Mouse (Mus musculus) kidney, postnatal 0 days (tissue): Measurements from ENCODE around the gene Golga5. TPM values are rescaled to one million over a fixed set of nuclear protein-coding genes. Genes with fewer than 3 reads are reported as not detected.
A peak's percentile ranks its signal among the peaks of the same experiment; 100 is the strongest.
"Not testable (repeated sequence)": the region's sequence is repeated elsewhere in the genome, so short reads cannot be mapped to it uniquely, and the experiment has no call there.

Experiments
- ATAC-seq: fragments of 200-750 bp; cut with Nextera tagmentation; replicated peaks from 2 replicates; pipeline ENCODE4 v1.8.0; 2017; ENCODE audit warnings: low read depth, moderate number of reproducible peaks, moderate TSS enrichment, moderate library complexity; ENCODE audit not compliant: low FRiP score
- DNase-seq: peaks from one replicate; pipeline ENCODE4 v3.0.0-alpha.2; 2016; ENCODE audit warnings: low spot score
- H3K27ac ChIP-seq: fragments of 300-500 bp; sonication (generic); 2 replicates; pipeline ENCODE4 v1.5.1; 2014; ENCODE audit warnings: mild to moderate bottlenecking
- H3K27me3 ChIP-seq: fragments of 300-500 bp; sonication (generic); 2 replicates; pipeline ENCODE4 v1.6.1; 2014; ENCODE audit warnings: low read length, mixed read lengths; ENCODE audit not compliant: insufficient read depth
- H3K36me3 ChIP-seq: fragments of 300-500 bp; sonication (generic); 2 replicates; pipeline ENCODE4 v1.6.1; 2014; ENCODE audit warnings: low read length, mixed read lengths; ENCODE audit not compliant: insufficient read depth
- H3K4me1 ChIP-seq: fragments of 300-500 bp; sonication (generic); replicated peaks from 2 replicates; pipeline ENCODE4 v1.6.1; 2014; ENCODE audit warnings: antibody characterized with exemption, low read length, mixed read lengths; ENCODE audit not compliant: insufficient read depth
- H3K4me2 ChIP-seq: fragments of 300-500 bp; sonication (generic); 2 replicates; pipeline ENCODE4 v1.6.1; 2014; ENCODE audit warnings: mild to moderate bottlenecking, low read length, moderate library complexity, mixed read lengths
- H3K4me3 ChIP-seq: fragments of 300-500 bp; sonication (generic); replicated peaks from 2 replicates; pipeline ENCODE4 v1.5.1; 2014; ENCODE audit warnings: low read depth, low read length
- H3K9ac ChIP-seq: fragments of 300-500 bp; sonication (generic); 2 replicates; pipeline ENCODE4 v1.6.1; 2014; ENCODE audit warnings: low read depth, low read length
- H3K9me3 ChIP-seq: fragments of 300-500 bp; sonication (generic); replicated peaks from 2 replicates; pipeline ENCODE4 v1.6.1; 2016; ENCODE audit warnings: low read length, inconsistent platforms, mixed read lengths
- CTCF ChIP-seq: IDR thresholded peaks from 2 replicates; pipeline ENCODE4 v1.5.1; 2016; ENCODE audit warnings: antibody characterized with exemption, low read depth, mild to moderate bottlenecking, moderate library complexity
- WGBS: fragments of 180-500 bp; shearing (Covaris S2); extraction: QIAGEN DNeasy Blood & Tissue Kit; methylation state at CpG from one replicate; pipeline ENCODE4 v1.1.7; 2014; 5-methylcytosine and 5-hydroxymethylcytosine counted together
- polyA plus RNA-seq: library from polyadenylated mRNA; unstranded; fragments of >200 nt; fragmentation: Nextera tagmentation; extraction: Ambion mirVana; gene quantifications from 2 replicates; pipeline ENCODE4 v1.2.1, GENCODE M21; 2015

Golga5 gene
- polyA plus RNA-seq, 1 experiment from 2014 or later, result 36.4 TPM

DNA sequence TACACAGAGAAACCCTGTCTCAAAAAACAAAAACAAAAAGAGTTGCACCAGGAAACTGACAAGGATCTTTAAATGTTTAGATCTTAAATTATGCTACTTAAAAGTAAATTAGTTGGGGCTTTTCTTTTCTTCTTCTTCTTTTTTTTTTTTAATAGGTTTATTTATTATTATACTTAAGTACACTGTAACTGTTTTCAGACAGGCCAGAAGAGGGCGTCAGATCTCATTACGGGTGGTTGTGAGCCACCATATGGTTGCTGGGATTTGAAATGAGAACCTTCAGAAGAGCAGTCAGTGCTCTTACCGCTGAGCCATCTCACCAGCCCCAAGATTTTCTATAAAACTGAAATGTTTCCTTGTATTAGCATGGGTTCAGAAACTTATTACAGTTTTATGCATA is 16.0 kb downstream of the Golga5 start:
- Histone ChIP-seq H3K4me3 (no peak overlapping the region), H3K36me3 (peaks cover 64% of the 10 kb centered on the region), H3K9me3 (no peaks in the 10 kb centered on the region), H3K27ac (no peak overlapping the region), H3K4me2 (no peak overlapping the region), H3K27me3 (no peaks in the 10 kb centered on the region), H3K4me1 (no peaks in the 10 kb centered on the region), H3K9ac (no peak overlapping the region)
- no peak for DNase-seq
- 71% methylated on average over 3 of the region's 3 CpGs for WGBS
- no peak for TF ChIP-seq CTCF
- no peak for ATAC-seq

DNA sequence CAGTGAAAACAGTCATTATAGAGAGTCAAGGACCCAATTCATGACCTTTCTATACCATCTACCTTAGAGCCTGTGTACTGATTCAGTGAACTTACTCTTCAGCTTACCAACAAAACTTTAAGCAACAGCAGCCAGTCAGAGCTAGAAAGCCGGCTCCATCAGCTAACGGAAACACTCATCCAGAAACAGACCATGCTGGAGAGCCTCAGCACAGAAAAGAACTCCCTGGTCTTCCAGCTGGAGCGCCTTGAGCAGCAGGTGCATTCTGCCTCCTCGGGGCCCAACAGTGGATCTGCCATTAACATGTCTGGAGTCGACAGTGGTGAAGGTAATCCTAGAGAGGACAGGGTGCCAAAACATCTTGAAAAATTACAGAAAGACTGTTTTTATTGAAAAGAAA is 23.0 kb downstream of the Golga5 start:
- Histone ChIP-seq H3K9me3 (no peaks in the 10 kb centered on the region), H3K4me2 (no peak overlapping the region), H3K9ac (no peak overlapping the region), H3K4me1 (no peaks in the 10 kb centered on the region), H3K27ac (no peak overlapping the region), H3K36me3 (peaks cover 56% of the 10 kb centered on the region), H3K4me3 (no peak overlapping the region), H3K27me3 (no peaks in the 10 kb centered on the region)
- DNase-seq (no peak), ATAC-seq (no peak)
- no peak for TF ChIP-seq CTCF
- 90% methylated on average over 5 of the region's 5 CpGs for WGBS

DNA sequence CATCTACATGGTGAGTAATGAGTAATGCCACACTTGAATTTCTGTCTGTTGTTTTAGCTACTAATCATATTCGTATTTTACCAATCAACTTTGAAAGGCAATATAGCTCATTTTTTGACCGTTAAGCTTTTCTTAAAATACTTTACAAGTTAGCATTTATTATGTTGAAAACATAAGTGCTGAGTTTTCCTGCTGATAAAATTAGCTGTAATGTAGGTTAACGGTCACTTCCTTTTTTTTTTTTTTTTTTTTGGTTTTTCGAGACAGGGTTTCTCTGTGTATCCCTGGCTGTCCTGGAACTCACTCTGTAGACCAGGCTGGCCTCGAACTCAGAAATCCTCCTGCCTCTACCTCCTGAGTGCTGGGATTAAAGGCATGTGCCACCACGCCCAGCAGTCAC is 26.8 kb downstream of the Golga5 start:
- not testable (repeated sequence) for H3K9ac ChIP-seq, ATAC-seq
- peaks cover 38% of the 10 kb centered on the region for H3K36me3 ChIP-seq

DNA sequence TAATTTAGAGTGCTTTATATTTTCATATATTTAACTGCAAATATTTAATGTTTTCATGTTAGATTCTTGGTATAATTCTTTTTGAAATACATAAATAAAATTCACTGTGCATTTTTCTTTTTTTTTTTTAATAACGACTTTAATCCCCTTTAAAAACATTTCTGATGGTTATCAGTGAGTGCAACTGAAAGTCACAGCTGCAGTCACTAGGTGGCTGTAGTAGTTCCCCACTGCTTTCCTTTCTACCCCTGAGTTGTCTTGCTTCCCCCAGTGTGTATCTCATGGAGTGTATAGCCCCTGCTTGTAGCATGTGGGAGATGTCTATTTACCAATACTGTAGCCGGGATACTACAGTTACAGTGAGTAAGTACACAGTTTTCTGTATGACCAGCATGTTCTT is 29.0 kb downstream of the Golga5 start:
- Histone ChIP-seq H3K27ac (0 out of 2 replicates have a peak overlapping the region, but pooled peaks have one; percentile 8), H3K9me3 (no peaks in the 10 kb centered on the region), H3K27me3 (no peaks in the 10 kb centered on the region), H3K4me3 (no peak overlapping the region), H3K36me3 (peaks cover 25% of the 10 kb centered on the region; the same call in 1 of the 2 replicates), H3K9ac (no peak overlapping the region), H3K4me1 (0 out of 2 replicates have a peak, but pooled peaks cover 3% of the 10 kb centered on the region), H3K4me2 (no peak overlapping the region)
- ATAC-seq, result no peak
- no peak for DNase-seq
- 69% methylated on average over 2 of the region's 2 CpGs for WGBS
- peak; percentile 33; the same call in 1 of the 2 replicates for TF ChIP-seq CTCF

More for the DNA sequence above, 26.8 kb downstream of the Golga5 start:
- H3K27me3 ChIP-seq, H3K9me3 ChIP-seq, H3K4me3 ChIP-seq, DNase-seq, H3K4me2 ChIP-seq, H3K27ac ChIP-seq, H3K4me1 ChIP-seq: not testable (repeated sequence)
- WGBS, result 81% methylated on average over 6 of the region's 6 CpGs

DNA sequence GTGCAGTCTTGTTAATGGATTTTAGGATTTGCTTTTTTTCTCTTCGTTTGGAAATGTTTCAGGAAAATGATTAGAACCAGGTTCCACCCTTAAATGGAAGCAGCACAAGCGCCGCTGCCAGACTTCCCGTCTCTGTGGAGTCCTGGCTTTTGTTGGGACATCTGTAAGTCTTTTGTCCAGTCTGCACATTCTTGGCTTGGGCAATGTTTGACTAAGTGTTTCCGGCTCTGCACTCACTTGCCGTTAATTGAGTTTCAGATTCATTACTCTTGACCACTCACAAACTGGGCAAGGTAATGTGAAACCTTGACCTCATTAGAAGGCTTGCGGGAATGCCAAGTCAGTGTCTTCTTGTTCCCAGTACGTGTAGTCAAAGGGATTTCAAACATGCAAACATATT is 29.8 kb downstream of the Golga5 start:
- peak overlapping the region; percentile 8; the same call in 1 of the 2 replicates for H3K27ac ChIP-seq
- no peak overlapping the region for H3K4me2 ChIP-seq
- H3K4me3 ChIP-seq, result no peak overlapping the region
- TF ChIP-seq CTCF, result no peak
- DNase-seq, result peak; percentile 54
- ATAC-seq, result peak; percentile 83; the same call in 1 of the 2 replicates
- 0 out of 2 replicates have a peak, but pooled peaks cover 3% of the 10 kb centered on the region for H3K4me1 ChIP-seq
- H3K9ac ChIP-seq, result no peak overlapping the region
- H3K36me3 ChIP-seq, result peaks cover 19% of the 10 kb centered on the region; the same call in 1 of the 2 replicates
- WGBS, result 41% methylated on average over 8 of the region's 8 CpGs
- no peaks in the 10 kb centered on the region for H3K27me3 ChIP-seq
- H3K9me3 ChIP-seq, result no peaks in the 10 kb centered on the region

DNA sequence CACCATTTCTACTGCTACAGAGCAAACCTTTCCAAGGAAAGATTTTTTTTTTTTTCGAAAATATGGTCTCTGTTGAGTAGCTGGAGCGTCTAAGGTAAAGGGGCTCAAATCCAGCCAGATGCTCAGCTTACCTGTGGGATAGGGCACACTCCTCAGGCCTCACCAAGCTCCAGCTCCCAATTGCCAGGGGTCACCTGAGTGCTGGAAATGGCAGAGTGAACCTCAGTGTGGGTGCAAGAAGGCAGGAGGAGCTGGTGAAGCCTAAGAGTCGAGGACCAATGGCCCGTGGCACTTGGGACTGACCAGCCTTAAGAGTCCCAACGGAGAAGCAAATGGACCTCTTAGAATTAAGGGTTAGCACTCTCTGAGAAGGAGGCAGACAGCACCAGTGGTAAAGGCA is 30.3 kb downstream of the Golga5 start:
- H3K9me3 ChIP-seq, result no peaks in the 10 kb centered on the region
- no peak for DNase-seq
- no peak overlapping the region for H3K4me3 ChIP-seq
- TF ChIP-seq CTCF, result no peak
- H3K27ac ChIP-seq, result peak overlapping the region; percentile 37; the same call in 1 of the 2 replicates
- H3K4me1 ChIP-seq, result 0 out of 2 replicates have a peak, but pooled peaks cover 3% of the 10 kb centered on the region
- H3K4me2 ChIP-seq, result no peak overlapping the region
- no peak for ATAC-seq
- peaks cover 14% of the 10 kb centered on the region; the same call in 1 of the 2 replicates for H3K36me3 ChIP-seq
- WGBS, result 62% methylated on average over 5 of the region's 5 CpGs
- no peak overlapping the region for H3K9ac ChIP-seq
- H3K27me3 ChIP-seq, result no peaks in the 10 kb centered on the region

DNA sequence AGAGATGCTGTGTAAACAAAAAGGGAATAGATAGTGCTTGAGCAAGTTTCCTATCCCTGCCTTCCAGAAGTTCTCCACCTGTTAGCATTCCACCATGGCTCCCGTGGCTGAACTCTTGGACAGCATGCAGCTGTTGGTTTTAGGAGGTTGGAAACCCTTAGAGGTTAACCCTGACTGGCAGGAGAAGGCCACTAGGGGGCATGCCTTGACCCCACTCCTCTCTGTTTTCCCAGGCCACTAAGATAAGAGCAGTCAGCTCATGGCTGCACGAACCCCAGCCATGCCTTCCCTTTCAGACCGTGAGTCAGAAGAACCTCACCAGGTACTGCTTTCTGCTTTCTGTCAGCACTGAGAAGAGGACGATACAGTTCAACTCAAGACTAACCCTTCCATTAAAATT is 30.8 kb downstream of the Golga5 start:
- Histone ChIP-seq H3K4me3 (no peak overlapping the region), H3K36me3 (peaks cover 14% of the 10 kb centered on the region; the same call in 1 of the 2 replicates), H3K27ac (peak overlapping the region; percentile 37; the same call in 1 of the 2 replicates), H3K9ac (no peak overlapping the region), H3K4me2 (no peak overlapping the region), H3K9me3 (no peaks in the 10 kb centered on the region), H3K27me3 (no peaks in the 10 kb centered on the region), H3K4me1 (0 out of 2 replicates have a peak, but pooled peaks cover 3% of the 10 kb centered on the region)
- no peak for ATAC-seq
- peak; percentile 46; the same call in 1 of the 2 replicates for TF ChIP-seq CTCF
- 53% methylated on average over 4 of the region's 4 CpGs for WGBS
- DNase-seq, result no peak
